Mouse (Mus musculus) midbrain, embryonic 11.5 days (tissue): ENCODE measurements at regions not wholly inside any gene's neighbourhood (a gene's known extent, or its start where the extent isn't known, plus 50 kb on each side); places are given as distances from the start of the nearest gene placed in this dataset.
"Not testable (repeated sequence)": the region's sequence is repeated elsewhere in the genome, so short reads cannot be mapped to it uniquely, and the experiment has no call there.

Experiments
- ATAC-seq: fragments of 200-750 bp; cut with Nextera tagmentation; 2 replicates; pipeline ENCODE4 v1.8.0; 2017; ENCODE audit warnings: moderate TSS enrichment, moderate library complexity; ENCODE audit not compliant: low FRiP score
- DNase-seq: peaks from one replicate; pipeline ENCODE4 v3.0.0; 2015; ENCODE audit warnings: low spot score; ENCODE audit errors: missing footprints
- H3K27ac ChIP-seq: fragments of 300-500 bp; sonication (generic); 2 replicates; pipeline ENCODE4 v1.5.1; 2014; ENCODE audit warnings: low read depth, low read length
- H3K27me3 ChIP-seq: fragments of 300-500 bp; sonication (generic); 2 replicates; pipeline ENCODE4 v1.6.1; 2014; ENCODE audit warnings: mild to moderate bottlenecking, low read length, moderate library complexity, mixed read lengths; ENCODE audit not compliant: control insufficient read depth, insufficient read depth
- H3K36me3 ChIP-seq: fragments of 300-500 bp; sonication (generic); 2 replicates; pipeline ENCODE4 v1.6.1; 2014; ENCODE audit warnings: mild to moderate bottlenecking, low read length, moderate library complexity, mixed read lengths; ENCODE audit not compliant: control insufficient read depth, insufficient read depth
- H3K4me1 ChIP-seq: fragments of 300-500 bp; sonication (generic); 2 replicates; pipeline ENCODE4 v1.6.1; 2014; ENCODE audit warnings: low read length; ENCODE audit not compliant: control insufficient read depth, insufficient read depth
- H3K4me2 ChIP-seq: fragments of 300-500 bp; sonication (generic); 2 replicates; pipeline ENCODE4 v1.6.1; 2014; ENCODE audit warnings: mild to moderate bottlenecking, moderate library complexity
- H3K4me3 ChIP-seq: fragments of 300-500 bp; sonication (generic); 2 replicates; pipeline ENCODE4 v1.5.1; 2014; ENCODE audit warnings: low read depth, low read length
- H3K9ac ChIP-seq: fragments of 300-500 bp; sonication (generic); 2 replicates; pipeline ENCODE4 v1.6.1; 2014; ENCODE audit warnings: low read length
- H3K9me3 ChIP-seq: fragments of 300-500 bp; sonication (generic); 2 replicates; pipeline ENCODE4 v1.6.1; 2016; ENCODE audit warnings: low read length; ENCODE audit not compliant: control insufficient read depth
- WGBS: fragments of 180-500 bp; shearing (Covaris S2); extraction: QIAGEN DNeasy Blood & Tissue Kit; methylation state at CpG from one replicate; pipeline ENCODE4 v1.1.7; 2014; 5-methylcytosine and 5-hydroxymethylcytosine counted together

- ATAC-seq (no peak), DNase-seq (no peak)
- no peaks in the 10 kb centered on the region for H3K27me3 ChIP-seq
- no peak overlapping the region for H3K9ac ChIP-seq
- no peak overlapping the region for H3K4me3 ChIP-seq
- no peaks in the 10 kb centered on the region for H3K4me1 ChIP-seq
- no peaks in the 10 kb centered on the region for H3K36me3 ChIP-seq
- no peak overlapping the region for H3K27ac ChIP-seq
- H3K9me3 ChIP-seq: no peaks in the 10 kb centered on the region
- H3K4me2 ChIP-seq: no peak overlapping the region
- 96% methylated on average over 2 of the region's 2 CpGs for WGBS
These were observed 1197.9 kb upstream of the Rag2 start for GRCm38 (mm10) chr2:100426661-100427060.

- Histone ChIP-seq H3K4me3 (no peak overlapping the region), H3K4me2 (no peak overlapping the region), H3K9me3 (no peaks in the 10 kb centered on the region), H3K4me1 (no peaks in the 10 kb centered on the region), H3K9ac (no peak overlapping the region), H3K27me3 (no peaks in the 10 kb centered on the region), H3K27ac (no peak overlapping the region), H3K36me3 (no peaks in the 10 kb centered on the region)
- ATAC-seq: no peak
- 81% methylated on average over 3 of the region's 3 CpGs for WGBS
- DNase-seq: no peak
These were observed 1189.5 kb upstream of the Rag2 start for GRCm38 (mm10) chr2:100434991-100435390.

DNA sequence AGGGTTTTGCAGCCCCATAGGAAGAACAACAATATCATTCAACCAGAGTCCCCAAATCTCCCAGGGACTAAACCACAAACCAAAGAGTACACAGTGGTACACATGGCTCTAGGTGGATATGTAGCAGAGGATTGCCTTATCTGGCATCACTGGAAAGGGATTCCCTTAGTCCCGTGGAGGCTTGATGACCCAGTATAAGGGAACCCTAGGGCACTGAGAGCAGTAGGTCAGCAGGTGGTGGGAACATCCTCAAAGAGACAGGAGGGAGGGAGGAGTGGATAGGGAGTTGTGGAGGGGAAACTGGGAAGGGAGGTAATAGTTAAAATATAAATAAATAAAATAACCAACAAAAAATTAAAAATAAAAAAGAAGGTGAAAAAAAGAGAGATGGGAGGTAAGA lies 1178.7 kb upstream of the Rag2 start:
- no peak for ATAC-seq
- WGBS: 75% methylated on average over 1 of the region's 1 CpGs
- H3K4me3 ChIP-seq: no peak overlapping the region

DNA sequence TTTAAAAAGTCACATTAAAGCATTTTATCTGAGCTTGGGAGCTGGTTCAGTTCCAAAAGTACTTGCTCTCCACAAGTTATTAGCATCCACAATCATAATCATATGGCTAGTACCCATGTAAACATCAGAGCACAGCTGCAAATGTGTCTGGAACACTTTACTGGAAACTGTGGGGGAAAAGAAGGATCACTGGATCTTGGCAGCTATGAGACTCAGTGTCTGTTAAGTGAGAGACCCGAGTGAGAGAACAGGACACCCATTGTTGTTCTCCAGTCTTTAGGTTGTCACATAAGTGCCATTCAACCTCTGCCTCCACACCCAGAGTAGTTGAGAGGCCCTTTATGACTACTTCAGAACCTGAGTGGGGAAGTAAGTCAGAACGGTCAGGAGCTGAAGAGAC lies 1178.2 kb upstream of the Rag2 start:
- H3K9ac ChIP-seq: no peak overlapping the region
- H3K9me3 ChIP-seq: no peaks in the 10 kb centered on the region
- 83% methylated on average over 2 of the region's 2 CpGs for WGBS
- no peak overlapping the region for H3K4me3 ChIP-seq
- ATAC-seq (no peak), DNase-seq (no peak)
- H3K4me1 ChIP-seq: no peaks in the 10 kb centered on the region
- H3K36me3 ChIP-seq: no peaks in the 10 kb centered on the region
- no peak overlapping the region for H3K27ac ChIP-seq
- no peak overlapping the region for H3K4me2 ChIP-seq
- H3K27me3 ChIP-seq: no peaks in the 10 kb centered on the region

More for the DNA sequence above, 1178.7 kb upstream of the Rag2 start:
- H3K27me3 ChIP-seq: no peaks in the 10 kb centered on the region
- H3K9me3 ChIP-seq: no peaks in the 10 kb centered on the region
- H3K27ac ChIP-seq: no peak overlapping the region
- H3K36me3 ChIP-seq: no peaks in the 10 kb centered on the region
- no peak overlapping the region for H3K4me2 ChIP-seq
- H3K4me1 ChIP-seq: no peaks in the 10 kb centered on the region
- no peak overlapping the region for H3K9ac ChIP-seq
- no peak for DNase-seq

- H3K9me3 ChIP-seq, H3K36me3 ChIP-seq, H3K4me2 ChIP-seq, ATAC-seq, H3K4me3 ChIP-seq, DNase-seq, H3K27ac ChIP-seq, H3K9ac ChIP-seq, H3K27me3 ChIP-seq, H3K4me1 ChIP-seq: not testable (repeated sequence)
- WGBS: no CpG with 5 or more reads among the region's 1 CpGs
These were observed 1164.9 kb upstream of the Rag2 start for GRCm38 (mm10) chr2:100459641-100460040.

GRCm38 (mm10) chr2:100486229-100486628 lies 1138.3 kb upstream of the Rag2 start:
- H3K4me1 ChIP-seq, H3K27ac ChIP-seq, H3K4me2 ChIP-seq, H3K27me3 ChIP-seq, H3K9me3 ChIP-seq, DNase-seq, H3K9ac ChIP-seq, H3K36me3 ChIP-seq, ATAC-seq, H3K4me3 ChIP-seq: not testable (repeated sequence)
- WGBS: no CpG with 5 or more reads among the region's 3 CpGs

DNA sequence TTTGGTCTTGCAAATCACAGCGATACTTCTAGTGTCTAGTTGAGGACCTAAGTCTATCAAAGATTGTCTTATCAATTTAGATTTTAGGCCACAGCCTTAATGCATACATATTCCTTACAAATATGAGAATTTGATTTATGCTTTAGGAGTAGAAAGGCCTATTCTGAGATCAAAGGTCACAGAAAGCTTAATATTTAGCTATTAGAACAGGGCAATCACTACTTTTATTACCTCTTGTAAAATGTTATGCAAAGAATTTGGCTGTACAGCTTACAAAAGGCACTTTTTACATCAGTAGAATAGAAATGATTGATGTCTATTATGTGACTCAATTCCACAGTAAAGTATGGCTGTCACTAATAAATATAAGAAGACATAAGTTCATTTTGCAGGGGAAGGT lies 1119.4 kb upstream of the Rag2 start:
- not testable (repeated sequence) for H3K27me3 ChIP-seq, ATAC-seq, H3K4me3 ChIP-seq, H3K36me3 ChIP-seq, DNase-seq, H3K9ac ChIP-seq, H3K4me1 ChIP-seq, H3K4me2 ChIP-seq, H3K27ac ChIP-seq, H3K9me3 ChIP-seq
- no CpG with 5 or more reads among the region's 1 CpGs for WGBS
